Mouse (Mus musculus) forebrain, embryonic 13.5 days (tissue): ENCODE measurements around the gene Dusp23. TPM values are rescaled to one million over a fixed set of nuclear protein-coding genes. Genes with fewer than 3 reads are reported as not detected.

ENCODE experiments used
- ATAC-seq: fragments of 200-750 bp; cut with Nextera tagmentation; 2 replicates; pipeline ENCODE4 v1.8.0; 2017
- H3K27ac ChIP-seq: fragments of 300-500 bp; sonication (generic); 2 replicates; pipeline ENCODE4 v1.5.1; 2015; ENCODE audit warnings: inconsistent platforms, mild to moderate bottlenecking, moderate library complexity
- H3K27me3 ChIP-seq: fragments of 300-500 bp; sonication (generic); 2 replicates; pipeline ENCODE4 v1.6.1; 2015; ENCODE audit warnings: mild to moderate bottlenecking, inconsistent platforms
- H3K36me3 ChIP-seq: fragments of 300-500 bp; sonication (generic); 2 replicates; pipeline ENCODE4 v1.6.1; 2015; ENCODE audit warnings: mild to moderate bottlenecking, inconsistent platforms; ENCODE audit not compliant: poor library complexity, severe bottlenecking
- H3K4me1 ChIP-seq: fragments of 300-500 bp; sonication (generic); 2 replicates; pipeline ENCODE4 v1.6.1; 2015; ENCODE audit warnings: inconsistent platforms
- H3K4me2 ChIP-seq: fragments of 300-500 bp; sonication (generic); 2 replicates; pipeline ENCODE4 v1.6.1; 2015; ENCODE audit warnings: inconsistent platforms, mild to moderate bottlenecking, moderate library complexity
- H3K4me3 ChIP-seq: fragments of 300-500 bp; sonication (generic); 2 replicates; pipeline ENCODE4 v1.5.1; 2015; ENCODE audit warnings: mild to moderate bottlenecking, inconsistent platforms
- H3K9ac ChIP-seq: fragments of 300-500 bp; sonication (generic); 2 replicates; pipeline ENCODE4 v1.6.1; 2015; ENCODE audit warnings: mild to moderate bottlenecking, inconsistent platforms
- H3K9me3 ChIP-seq: fragments of 300-500 bp; sonication (generic); replicated peaks from 2 replicates; pipeline ENCODE4 v1.6.1; 2016; ENCODE audit warnings: inconsistent platforms
- WGBS: fragments of 180-500 bp; shearing (Covaris S2); methylation state at CpG from one replicate; pipeline ENCODE4 v1.1.7; 2015; 5-methylcytosine and 5-hydroxymethylcytosine counted together
- polyA plus RNA-seq: library from polyadenylated mRNA; unstranded; fragments of >200 nt; fragmentation: Nextera tagmentation; extraction: Ambion mirVana; gene quantifications from 2 replicates; pipeline ENCODE4 v1.2.1, GENCODE M21; 2015

Gene Dusp23
- polyA plus RNA-seq, 1 experiment from 2014 or later = 4.8 TPM

DNA sequence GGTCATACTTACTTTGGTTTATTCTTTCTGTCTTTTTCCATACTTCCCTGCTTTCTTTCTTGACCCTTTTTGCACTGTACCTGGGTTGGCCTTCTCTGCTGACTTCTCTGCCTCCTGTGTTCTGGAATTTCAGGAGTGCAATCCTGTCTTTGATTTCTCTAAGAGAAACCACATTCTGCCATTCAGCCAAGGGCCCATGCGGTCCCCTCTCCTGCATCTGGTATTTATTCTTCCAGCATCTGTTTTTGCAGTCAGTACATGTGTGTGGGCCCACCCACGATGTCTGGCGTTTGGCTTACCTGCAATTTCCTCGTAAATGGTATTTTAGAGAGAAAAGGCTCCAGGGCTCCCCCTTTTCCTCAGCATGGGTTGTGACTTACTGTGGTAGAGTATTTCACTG, 14.6 kb downstream of the Dusp23 start:
- no peak overlapping the region for H3K9ac ChIP-seq

GRCm38 (mm10) chr1:172617365-172618076, 15.2 kb downstream of the Dusp23 start:
- H3K4me1 ChIP-seq = peaks cover 15% of the 10 kb centered on the region
- peak overlapping the region; percentile 34 for H3K4me3 ChIP-seq
- 41% methylated on average over 14 of the region's 14 CpGs for WGBS

More for the DNA sequence above, 14.6 kb downstream of the Dusp23 start:
- H3K9me3 ChIP-seq = no peaks in the 10 kb centered on the region
- H3K27ac ChIP-seq = no peak overlapping the region
- ATAC-seq = 0 out of 2 replicates have a peak, but pooled peaks have one; percentile 5
- WGBS = 79% methylated on average over 4 of the region's 4 CpGs
- H3K4me2 ChIP-seq = no peak overlapping the region
- H3K27me3 ChIP-seq = no peaks in the 10 kb centered on the region
- peaks cover 15% of the 10 kb centered on the region for H3K4me1 ChIP-seq
- no peak overlapping the region for H3K4me3 ChIP-seq
- H3K36me3 ChIP-seq = no peaks in the 10 kb centered on the region

GRCm38 (mm10) chr1:172616537-172617300, 16.0 kb downstream of the Dusp23 start:
- H3K27ac ChIP-seq = no peak overlapping the region
- peak overlapping the region; percentile 64 for H3K4me2 ChIP-seq
- no peaks in the 10 kb centered on the region for H3K27me3 ChIP-seq
- WGBS = 8% methylated on average over 22 of the region's 22 CpGs
- H3K4me1 ChIP-seq = peaks cover 15% of the 10 kb centered on the region
- peak overlapping the region; percentile 53 for H3K9ac ChIP-seq
- peak overlapping the region; percentile 34 for H3K4me3 ChIP-seq
- peak; percentile 81 for ATAC-seq
- no peaks in the 10 kb centered on the region for H3K36me3 ChIP-seq
- no peaks in the 10 kb centered on the region for H3K9me3 ChIP-seq

More at GRCm38 (mm10) chr1:172617365-172618076, 15.2 kb downstream of the Dusp23 start:
- peak overlapping the region; percentile 64 for H3K4me2 ChIP-seq
- ATAC-seq = peak; percentile 37
- no peak overlapping the region for H3K27ac ChIP-seq
- H3K36me3 ChIP-seq = no peaks in the 10 kb centered on the region
- H3K9me3 ChIP-seq = no peaks in the 10 kb centered on the region
- no peak overlapping the region for H3K9ac ChIP-seq
- H3K27me3 ChIP-seq = no peaks in the 10 kb centered on the region

DNA sequence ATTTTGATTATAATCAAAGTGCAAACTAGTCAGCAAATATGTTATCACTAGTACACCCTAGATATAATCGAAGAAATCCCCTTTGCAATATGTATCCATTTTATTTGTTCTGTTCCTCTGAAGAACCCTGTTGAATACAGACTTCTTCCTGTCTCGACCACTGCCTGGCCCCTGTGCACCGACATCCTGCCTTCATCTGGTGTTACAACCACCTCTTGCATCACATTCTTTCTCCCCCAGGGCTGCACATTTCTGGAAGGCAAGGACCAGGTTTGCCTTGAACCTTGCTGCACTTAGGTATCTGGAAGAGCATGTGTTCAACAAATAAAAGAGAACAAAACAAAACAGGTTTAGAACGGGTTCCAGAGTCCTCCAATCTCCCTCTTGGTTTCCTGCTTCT, 17.4 kb downstream of the Dusp23 start:
- Histone ChIP-seq H3K4me2 (no peak overlapping the region), H3K9me3 (no peaks in the 10 kb centered on the region), H3K4me3 (no peak overlapping the region), H3K27ac (no peak overlapping the region), H3K36me3 (no peaks in the 10 kb centered on the region), H3K27me3 (no peaks in the 10 kb centered on the region), H3K9ac (no peak overlapping the region), H3K4me1 (peaks cover 15% of the 10 kb centered on the region)
- ATAC-seq = no peak
- 86% methylated on average over 4 of the region's 4 CpGs for WGBS

DNA sequence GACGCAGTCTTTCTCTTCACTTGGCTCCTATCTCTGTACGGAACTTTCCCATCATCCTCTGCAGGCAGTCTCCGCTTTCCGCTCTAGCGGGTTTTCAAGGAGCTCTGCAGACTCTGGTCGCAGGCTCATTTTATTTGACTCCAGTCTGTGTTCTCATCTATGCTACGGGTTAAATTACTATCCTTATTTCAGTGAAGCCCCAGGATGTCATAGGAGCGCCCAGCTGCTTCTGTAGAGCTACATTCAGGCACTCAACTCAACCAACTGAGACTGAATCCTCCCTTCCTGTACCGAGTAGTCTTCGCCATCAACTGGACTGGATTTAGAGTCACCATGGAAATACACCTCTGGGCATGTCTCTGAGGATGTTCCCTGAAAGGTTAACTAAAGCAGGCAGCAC, 18.1 kb downstream of the Dusp23 start:
- H3K4me3 ChIP-seq = no peak overlapping the region
- 84% methylated on average over 10 of the region's 10 CpGs for WGBS
- H3K36me3 ChIP-seq = no peaks in the 10 kb centered on the region
- no peak for ATAC-seq
- no peaks in the 10 kb centered on the region for H3K27me3 ChIP-seq
- no peak overlapping the region for H3K4me2 ChIP-seq
- H3K27ac ChIP-seq = no peak overlapping the region
- H3K4me1 ChIP-seq = peaks cover 15% of the 10 kb centered on the region
- H3K9me3 ChIP-seq = no peaks in the 10 kb centered on the region
- H3K9ac ChIP-seq = no peak overlapping the region

- Histone ChIP-seq H3K9me3 (no peaks in the 10 kb centered on the region), H3K4me2 (no peak overlapping the region), H3K27me3 (no peaks in the 10 kb centered on the region), H3K9ac (no peak overlapping the region), H3K4me3 (no peak overlapping the region), H3K36me3 (no peaks in the 10 kb centered on the region), H3K4me1 (peaks cover 14% of the 10 kb centered on the region), H3K27ac (no peak overlapping the region)
- WGBS = 61% methylated on average over 1 of the region's 1 CpGs
- no peak for ATAC-seq
These were observed 20.0 kb downstream of the Dusp23 start for GRCm38 (mm10) chr1:172612745-172613144.

DNA sequence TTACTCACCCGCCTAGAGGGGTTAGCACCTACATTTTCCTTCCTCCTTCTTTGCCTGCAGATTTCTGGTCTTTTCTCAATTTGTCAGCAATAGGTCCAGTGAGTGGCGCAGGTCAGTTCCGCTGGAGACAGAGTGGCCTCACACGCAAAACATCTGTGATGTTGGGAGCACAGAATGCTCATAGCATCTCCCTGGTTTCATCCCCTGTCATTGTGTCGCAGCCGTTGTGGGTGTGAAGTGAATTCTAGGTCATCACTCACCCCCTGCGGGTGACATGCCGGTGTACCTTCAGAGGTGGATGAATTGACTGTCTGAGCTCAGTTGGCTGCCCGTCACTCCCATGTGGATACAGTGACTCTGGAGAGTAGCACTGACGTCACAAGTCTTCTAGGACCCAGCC, 21.5 kb downstream of the Dusp23 start:
- no peaks in the 10 kb centered on the region for H3K4me1 ChIP-seq
- H3K4me2 ChIP-seq = no peak overlapping the region
- WGBS = 87% methylated on average over 10 of the region's 10 CpGs

GRCm38 (mm10) chr1:172602326-172602725, 30.4 kb downstream of the Dusp23 start, which contains the start of gene Fcrl6:
Gene Fcrl6 (minus strand): TSS chr1:172602551.
- Histone ChIP-seq H3K4me3 (no peak within 1 kb of the TSS), H3K9ac (no peak within 1 kb of the TSS), H3K27ac (no peak within 1 kb of the TSS), H3K4me2 (no peak within 1 kb of the TSS), H3K27me3 (no peaks in the 10 kb centered on the region), H3K9me3 (no peaks in the 10 kb centered on the region), H3K4me1 (no peaks in the 10 kb centered on the region), H3K36me3 (no peaks in the 10 kb centered on the region)
- WGBS = 81% methylated on average over 1 of the region's 1 CpGs
- ATAC-seq = no peak

More for the DNA sequence above, 21.5 kb downstream of the Dusp23 start:
- Histone ChIP-seq H3K36me3 (no peaks in the 10 kb centered on the region), H3K9ac (no peak overlapping the region), H3K4me3 (no peak overlapping the region), H3K27me3 (no peaks in the 10 kb centered on the region), H3K9me3 (no peaks in the 10 kb centered on the region), H3K27ac (no peak overlapping the region)
- no peak for ATAC-seq

DNA sequence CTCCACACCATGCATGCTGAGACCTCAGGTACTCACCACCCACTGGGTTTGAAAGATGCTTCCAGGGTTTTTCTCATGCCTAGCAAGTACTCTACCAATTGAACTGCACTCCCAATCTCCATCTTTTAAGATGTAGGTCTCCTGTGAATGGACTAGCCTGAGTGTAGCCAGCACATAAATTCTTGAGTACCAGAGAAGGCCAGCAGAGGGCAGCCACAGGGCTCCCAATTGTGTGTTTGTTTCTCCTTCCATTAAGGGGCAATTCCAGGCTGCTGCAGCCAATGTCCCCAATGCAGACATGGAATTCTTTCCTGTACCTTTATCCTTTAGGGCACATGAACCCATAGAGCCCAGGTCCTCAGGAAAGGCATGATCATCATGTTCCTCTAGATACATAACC, 38.3 kb downstream of the Dusp23 start:
- peak; percentile 68; the same call in 1 of the 2 replicates for ATAC-seq
- no peak overlapping the region for H3K27ac ChIP-seq
- no peak overlapping the region for H3K9ac ChIP-seq
- no peaks in the 10 kb centered on the region for H3K36me3 ChIP-seq
- 0 out of 2 replicates have a peak, but pooled peaks cover 6% of the 10 kb centered on the region for H3K27me3 ChIP-seq
- no peaks in the 10 kb centered on the region for H3K9me3 ChIP-seq
- H3K4me3 ChIP-seq = no peak overlapping the region
- H3K4me1 ChIP-seq = no peaks in the 10 kb centered on the region
- H3K4me2 ChIP-seq = no peak overlapping the region

DNA sequence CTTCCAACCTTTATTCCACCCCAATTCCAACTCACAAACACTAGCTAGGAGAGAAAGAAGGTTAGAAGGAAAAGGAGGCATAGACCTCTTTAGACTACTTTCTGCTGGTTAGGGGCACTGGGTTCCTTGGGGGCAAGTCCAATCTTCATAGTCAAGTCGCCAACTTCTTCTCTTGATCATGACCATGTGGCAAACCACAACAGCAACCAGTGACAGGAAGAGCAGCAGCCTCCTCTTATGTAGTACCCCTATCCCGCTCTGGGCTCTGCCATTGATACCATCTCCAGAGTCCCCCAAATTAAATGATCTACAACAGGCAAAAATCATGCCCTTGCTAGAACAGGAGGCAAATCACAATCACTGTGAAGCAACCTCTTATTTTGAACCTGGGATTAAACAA, 38.8 kb downstream of the Dusp23 start:
- 0 out of 2 replicates have a peak, but pooled peaks cover 7% of the 10 kb centered on the region for H3K27me3 ChIP-seq
- H3K9me3 ChIP-seq = no peaks in the 10 kb centered on the region
- H3K27ac ChIP-seq = no peak overlapping the region
- no peak overlapping the region for H3K9ac ChIP-seq
- no peak overlapping the region for H3K4me3 ChIP-seq
- H3K4me1 ChIP-seq = no peaks in the 10 kb centered on the region
- 88% methylated on average over 2 of the region's 2 CpGs for WGBS
- H3K36me3 ChIP-seq = no peaks in the 10 kb centered on the region
- ATAC-seq = no peak
- no peak overlapping the region for H3K4me2 ChIP-seq

- no peak overlapping the region for H3K4me3 ChIP-seq
- H3K27me3 ChIP-seq = 0 out of 2 replicates have a peak, but pooled peaks cover 7% of the 10 kb centered on the region
- no peak overlapping the region for H3K4me2 ChIP-seq
- no peaks in the 10 kb centered on the region for H3K36me3 ChIP-seq
- H3K27ac ChIP-seq = no peak overlapping the region
- H3K9ac ChIP-seq = no peak overlapping the region
- H3K4me1 ChIP-seq = no peaks in the 10 kb centered on the region
- H3K9me3 ChIP-seq = no peaks in the 10 kb centered on the region
- 69% methylated on average over 3 of the region's 3 CpGs for WGBS
- ATAC-seq = no peak
These were observed 39.4 kb downstream of the Dusp23 start for GRCm38 (mm10) chr1:172593321-172593720.

DNA sequence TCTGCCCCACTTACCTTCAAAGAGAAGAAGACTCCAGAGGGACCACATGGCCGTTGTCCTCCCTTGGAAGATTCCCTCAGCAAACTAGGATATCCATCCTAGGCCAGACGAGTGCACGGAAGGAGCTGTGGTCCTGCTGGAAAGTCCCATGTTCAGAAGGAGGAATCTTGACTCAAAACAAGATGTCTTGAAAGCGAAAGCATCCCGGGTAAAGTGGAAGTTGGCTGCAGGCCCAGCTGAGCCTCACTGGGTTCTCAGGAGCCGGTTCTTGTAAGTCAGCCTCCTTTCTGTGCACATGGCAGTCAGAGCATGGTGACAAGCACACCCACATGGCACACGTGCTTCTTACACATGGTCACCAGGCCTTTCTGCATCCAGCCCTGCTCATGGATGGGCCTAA, 42.4 kb downstream of the Dusp23 start, which contains the start of gene Slamf8:
Gene Slamf8 (minus strand): TSS at position 184 of the 400 bp plus-strand sequence.
- peaks cover 19% of the 10 kb centered on the region for H3K27me3 ChIP-seq
- WGBS = 84% methylated on average over 7 of the region's 7 CpGs
- peaks cover 12% of the 10 kb centered on the region for H3K4me1 ChIP-seq
- no peak within 1 kb of the TSS for H3K9ac ChIP-seq
- H3K9me3 ChIP-seq = no peaks in the 10 kb centered on the region
- ATAC-seq = no peak
- no peaks in the 10 kb centered on the region for H3K36me3 ChIP-seq
- no peak within 1 kb of the TSS for H3K4me3 ChIP-seq
- H3K4me2 ChIP-seq = no peak within 1 kb of the TSS
- no peak within 1 kb of the TSS for H3K27ac ChIP-seq
